Mouse (Mus musculus): Measurements from ENCODE around the gene Dhx29.
"Not testable (repeated sequence)": the region's sequence is repeated elsewhere in the genome, so short reads cannot be mapped to it uniquely, and the experiment has no call there.

Gene Dhx29

GRCm38 (mm10) chr13:112987532-112987943 is 60.3 kb downstream of the Dhx29 start, which contains the start of gene Ccno:
Gene Ccno, plus strand, starts transcription at chr13:112987802.
- in situ Hi-C loops (cut with MseI, MboI), result no loop called here

- in situ Hi-C loops (cut with MseI, MboI), result no loop called here
Measured at GRCm38 (mm10) chr13:112987991-112988390, 60.7 kb downstream of the Dhx29 start.

GRCm38 (mm10) chr13:112988866-112989265 is 61.6 kb downstream of the Dhx29 start:
- in situ Hi-C loops (cut with MseI, MboI), result no loop called here

- in situ Hi-C loops (cut with MseI, MboI), result no loop called here
Measured at GRCm38 (mm10) chr13:112989541-112989940, 62.3 kb downstream of the Dhx29 start.

- in situ Hi-C loops (cut with MseI, MboI), result no loop called here
Measured at GRCm38 (mm10) chr13:112990346-112990745, 63.1 kb downstream of the Dhx29 start.

GRCm38 (mm10) chr13:112993531-112994152 is 66.4 kb downstream of the Dhx29 start, which contains the start of gene Mcidas:
Gene Mcidas, plus strand, starts transcription at chr13:112993845.
- in situ Hi-C loops (cut with MseI, MboI), result no loop called here

- in situ Hi-C loops (cut with MseI, MboI), result no loop called here
Measured at GRCm38 (mm10) chr13:112994191-112994590, 66.9 kb downstream of the Dhx29 start.

GRCm38 (mm10) chr13:112996407-112996806 is 69.2 kb downstream of the Dhx29 start:
- in situ Hi-C loops (cut with MseI, MboI), result no loop called here

GRCm38 (mm10) chr13:112997369-112997768 is 70.1 kb downstream of the Dhx29 start:
- in situ Hi-C loops (cut with MseI, MboI), result no loop called here

GRCm38 (mm10) chr13:112998427-112999201 is 71.4 kb downstream of the Dhx29 start:
- in situ Hi-C loops (cut with MseI, MboI), result no loop called here

- in situ Hi-C loops (cut with MseI, MboI), result no loop called here
Measured at GRCm38 (mm10) chr13:113000090-113000489, 72.8 kb downstream of the Dhx29 start.

- in situ Hi-C loops (cut with MseI, MboI), result no loop called here
Measured at GRCm38 (mm10) chr13:113000576-113001318, 73.5 kb downstream of the Dhx29 start.

- in situ Hi-C loops (cut with MseI, MboI), result no loop called here
Measured at GRCm38 (mm10) chr13:113012683-113013082, 85.4 kb downstream of the Dhx29 start.

- in situ Hi-C loops (cut with MseI, MboI), result not testable (repeated sequence)
Measured at GRCm38 (mm10) chr13:113013174-113013953, 86.1 kb downstream of the Dhx29 start.
